Mouse (Mus musculus) urinary bladder, postnatal 36 days (tissue): ENCODE measurements around the gene Ankrd13b.
A peak's percentile ranks its signal among the peaks of the same experiment; 100 is the strongest.

ENCODE experiments used
- DNase-seq, 2 experiments: peaks; one replicate each; pipeline ENCODE4 v3.0.0; 2022; ENCODE audit warnings: low spot score in 2 of 2, mixed read lengths in 1 of 2

The Ankrd13b gene

GRCm38 (mm10) chr11:77492311-77492871 lies 2.9 kb upstream of the Ankrd13b start:
- DNase-seq: no peak

DNA sequence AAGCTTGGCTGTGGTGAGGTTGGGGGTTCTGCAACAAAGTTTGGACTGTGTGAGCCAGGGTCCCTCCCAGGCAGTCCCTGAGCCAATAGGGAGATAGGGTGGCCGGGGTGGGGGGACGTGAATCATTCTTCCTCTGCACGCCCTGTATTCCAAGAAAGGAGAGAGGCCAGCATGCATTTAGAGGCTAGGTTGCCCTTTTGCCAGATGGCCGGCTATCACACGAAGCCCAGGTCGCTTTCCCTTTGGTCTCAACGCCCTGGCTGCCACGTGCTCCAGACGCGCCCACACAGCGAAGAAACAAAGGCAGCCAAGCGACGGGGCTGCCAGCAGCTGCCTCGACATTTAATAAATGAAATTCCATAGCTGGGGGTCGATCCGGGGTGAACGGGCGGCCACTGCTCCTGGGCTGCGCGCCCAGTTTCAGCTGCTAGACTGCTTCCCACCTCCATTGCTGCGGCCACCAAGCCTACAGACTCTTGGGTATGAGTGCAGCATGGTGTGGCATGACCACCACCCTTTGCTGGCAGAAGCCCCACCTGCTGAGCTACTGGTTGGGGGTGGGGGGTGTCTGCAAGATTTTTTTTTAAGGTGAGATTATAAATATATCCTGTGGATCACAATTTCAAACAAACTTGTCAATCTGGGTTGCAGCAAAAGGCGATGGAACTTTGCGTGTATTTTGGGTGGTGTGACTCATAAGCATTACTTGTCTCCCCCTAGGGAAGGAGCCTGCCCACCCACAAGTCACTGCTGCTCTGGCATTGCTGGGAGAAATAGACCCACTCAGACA lies 2.2 kb upstream of the Ankrd13b start:
- peak; percentile 61 to 63 for DNase-seq

DNA sequence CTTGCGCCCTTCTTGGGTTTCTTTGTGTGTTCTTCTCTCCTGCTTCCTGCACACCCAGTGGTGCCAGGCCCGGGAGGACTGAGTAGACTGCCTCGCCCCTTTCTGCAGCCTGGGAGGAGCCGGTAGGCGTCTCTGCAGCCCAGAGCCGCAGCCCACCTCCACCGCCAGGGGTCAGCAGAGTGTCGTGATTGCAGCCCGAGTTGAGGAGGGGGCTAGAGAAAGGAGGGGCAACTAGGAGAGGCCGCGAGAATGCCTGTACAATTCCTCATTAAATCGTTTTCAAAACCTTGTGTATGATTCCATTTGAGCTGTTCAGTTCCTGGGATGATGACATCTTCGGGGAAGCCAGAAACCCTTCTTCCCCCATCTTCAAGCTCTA lies 1.6 kb upstream of the Ankrd13b start:
- DNase-seq: peak; percentile 77 to 87

GRCm38 (mm10) chr11:77490451-77490850 lies 973 bp upstream of the Ankrd13b start:
- DNase-seq: no peak

DNA sequence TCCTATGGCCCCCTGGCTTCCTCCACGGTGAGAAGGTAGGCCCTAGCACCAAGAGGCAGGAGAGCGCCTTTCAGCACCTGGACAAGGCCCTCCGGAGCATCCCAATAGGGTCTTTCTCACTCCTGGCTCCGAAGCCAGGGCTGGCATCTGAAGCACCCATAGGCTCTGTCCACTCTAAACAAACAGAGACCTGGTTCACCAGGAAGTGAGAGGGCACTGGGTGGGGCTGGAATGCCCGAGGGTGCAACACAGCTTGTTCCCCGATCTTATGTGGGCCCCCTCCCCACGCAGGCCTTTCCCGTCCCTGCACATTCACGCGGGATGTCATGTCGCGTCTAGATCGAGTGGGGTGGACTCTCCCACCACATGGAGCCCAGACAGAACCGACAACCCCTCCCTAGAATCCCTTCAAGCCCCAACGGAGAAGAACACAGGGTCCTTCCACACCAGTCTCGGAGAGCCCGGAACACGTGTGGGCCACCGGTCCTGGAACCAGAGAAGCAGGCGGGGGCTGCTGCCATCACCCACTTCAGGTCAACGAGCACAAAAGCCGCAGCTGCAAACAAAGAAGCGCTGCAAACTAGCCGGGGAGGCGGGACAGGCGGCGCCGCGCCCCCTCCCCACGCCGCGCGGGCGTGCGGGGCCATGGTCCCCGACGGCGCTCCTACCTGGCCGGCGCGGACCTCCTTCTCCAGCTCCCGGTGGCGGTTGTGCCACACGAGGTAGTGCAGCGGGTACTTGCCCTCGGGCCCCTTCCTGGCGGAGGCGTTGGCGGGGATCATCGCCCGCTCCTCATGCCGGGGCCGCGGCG lies 502 bp downstream of the Ankrd13b start:
- no peak for DNase-seq

- no peak for DNase-seq
Observed at GRCm38 (mm10) chr11:77486798-77487197, 2.7 kb downstream of the Ankrd13b start.

GRCm38 (mm10) chr11:77485229-77485628 lies 4.2 kb downstream of the Ankrd13b start:
- DNase-seq: no peak

GRCm38 (mm10) chr11:77483510-77484255 lies 5.8 kb downstream of the Ankrd13b start:
- no peak for DNase-seq

DNA sequence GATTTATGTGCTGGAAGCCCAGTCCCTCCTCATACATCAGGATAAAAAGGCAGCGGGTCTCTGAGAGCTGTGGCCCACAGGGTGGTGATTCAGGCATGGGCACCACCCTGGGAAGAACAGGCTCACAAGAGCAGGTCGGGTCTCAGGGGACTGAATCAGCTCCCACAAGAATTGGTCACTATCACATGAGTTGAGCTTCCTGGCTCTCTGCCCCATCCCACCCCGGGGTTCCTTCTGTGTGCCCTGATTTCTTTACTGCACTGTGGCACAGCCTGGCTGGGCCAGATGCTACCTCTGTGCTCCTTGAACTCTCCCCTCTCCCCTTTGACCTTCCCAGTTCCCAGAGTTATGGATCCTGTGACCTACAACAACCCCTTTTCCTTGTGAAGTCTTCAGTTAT lies 6.4 kb downstream of the Ankrd13b start:
- no peak for DNase-seq

- DNase-seq: no peak
Observed at GRCm38 (mm10) chr11:77476895-77477294, 12.6 kb downstream of the Ankrd13b start.

DNA sequence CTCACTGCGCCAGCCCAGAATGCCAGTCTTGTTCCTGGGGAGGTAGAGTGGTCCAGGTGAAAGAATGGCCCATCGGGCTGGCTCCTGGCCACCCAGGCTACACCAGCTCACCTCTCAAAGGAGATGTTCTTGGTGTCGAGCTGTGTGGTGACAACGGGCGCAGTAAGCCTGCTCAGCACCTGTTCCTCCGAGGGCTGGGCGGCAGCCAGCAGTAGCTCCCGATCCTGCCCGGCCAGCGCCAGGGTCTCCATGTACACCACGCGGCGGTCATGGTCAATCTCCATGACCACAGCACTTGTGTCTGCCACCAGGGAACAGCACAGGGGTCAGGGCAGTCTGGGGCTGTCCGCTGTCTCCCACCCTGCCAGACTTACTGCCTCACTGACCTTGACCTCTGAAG lies 13.3 kb downstream of the Ankrd13b start:
- DNase-seq: no peak

DNA sequence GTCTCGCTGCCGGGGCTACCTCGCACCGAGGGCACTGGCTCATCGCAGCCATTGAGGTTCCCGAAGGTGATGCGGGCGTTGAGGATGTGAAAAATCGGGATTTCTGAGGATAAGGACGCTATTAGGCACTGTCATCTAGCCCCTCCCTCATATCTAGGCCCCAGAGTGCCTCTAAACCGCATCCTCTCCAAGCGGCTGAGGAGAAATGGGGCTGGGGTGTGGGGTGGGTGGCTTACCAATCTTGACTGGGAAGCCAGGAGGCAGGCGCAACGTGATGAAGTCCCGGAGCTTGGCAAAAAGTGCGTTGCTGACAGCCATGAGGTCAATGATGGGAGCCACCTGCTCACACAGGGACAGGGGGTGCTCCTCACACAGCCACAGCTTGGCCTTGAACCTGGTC lies 16.7 kb downstream of the Ankrd13b start:
- DNase-seq: no peak

DNA sequence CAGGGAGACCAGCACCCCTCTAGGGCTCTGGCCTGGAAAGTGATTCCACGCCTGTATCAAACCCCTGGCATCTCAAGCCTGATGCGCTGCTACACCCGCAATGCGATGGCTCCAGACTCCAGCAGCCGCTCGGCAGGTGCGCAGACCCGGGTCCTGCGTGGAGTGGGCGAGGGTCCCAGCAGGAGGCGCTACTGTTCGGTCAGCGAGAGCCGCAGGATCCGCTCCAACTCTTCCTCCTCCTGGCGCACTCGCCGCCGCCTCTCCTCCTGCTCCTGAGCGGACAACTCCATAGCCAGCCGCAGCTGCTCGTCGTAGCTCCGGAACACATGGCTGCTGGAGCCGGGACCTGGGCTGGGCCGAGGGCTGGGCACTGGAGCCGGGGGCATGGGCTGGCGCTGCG lies 18.1 kb downstream of the Ankrd13b start:
- no peak for DNase-seq

- DNase-seq: no peak
Observed at GRCm38 (mm10) chr11:77468397-77468796, 21.1 kb downstream of the Ankrd13b start.

GRCm38 (mm10) chr11:77467784-77468183 lies 21.7 kb downstream of the Ankrd13b start:
- DNase-seq: peak; percentile 67 to 79

GRCm38 (mm10) chr11:77467157-77467556 lies 22.3 kb downstream of the Ankrd13b start:
- peak; percentile 66 to 78 for DNase-seq

GRCm38 (mm10) chr11:77466544-77466943 lies 22.9 kb downstream of the Ankrd13b start:
- DNase-seq: no peak

DNA sequence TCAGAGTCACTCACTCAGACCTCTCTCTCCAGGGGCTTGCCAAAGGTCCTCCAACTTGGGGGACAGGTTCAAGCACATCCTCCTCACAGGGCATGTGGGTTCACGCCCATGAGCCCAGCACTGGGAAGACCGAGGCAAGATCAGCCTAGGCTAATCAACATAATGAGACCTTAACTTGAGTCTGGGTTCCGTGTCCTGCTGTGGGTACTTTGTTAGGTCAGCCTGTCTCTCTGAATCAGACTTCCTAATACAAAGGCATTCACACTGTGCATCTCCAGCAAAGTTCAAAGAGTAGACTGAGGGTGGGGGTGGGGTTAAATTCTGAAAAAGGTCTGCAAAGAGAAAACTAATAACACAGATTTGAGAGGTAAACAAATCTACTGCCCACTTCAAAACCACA lies 24.4 kb downstream of the Ankrd13b start:
- no peak for DNase-seq

- DNase-seq: peak in 1 of 2 experiments; percentile 60
Observed at GRCm38 (mm10) chr11:77464684-77465083, 24.8 kb downstream of the Ankrd13b start.

DNA sequence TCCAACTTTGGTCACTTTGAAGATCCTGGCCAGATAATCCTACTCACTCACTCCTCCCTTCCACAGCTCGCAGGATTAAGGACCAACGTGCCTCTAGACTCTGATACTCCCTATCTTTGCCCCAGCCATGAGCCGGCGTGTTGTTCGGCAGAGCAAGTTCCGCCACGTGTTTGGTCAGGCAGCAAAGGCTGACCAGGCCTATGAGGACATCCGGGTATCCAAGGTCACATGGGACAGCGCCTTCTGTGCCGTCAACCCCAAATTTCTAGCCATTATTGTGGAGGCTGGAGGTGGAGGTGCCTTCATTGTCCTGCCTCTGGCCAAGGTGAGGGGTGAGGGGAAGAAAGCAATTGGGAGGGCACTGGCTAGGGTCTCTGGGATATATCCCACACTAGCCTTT lies 25.7 kb downstream of the Ankrd13b start:
- DNase-seq: no peak

GRCm38 (mm10) chr11:77463101-77463445 lies 26.4 kb downstream of the Ankrd13b start:
- no peak for DNase-seq
